Mouse (Mus musculus) MEL (cell line): ENCODE results near the gene Rcor1. TPM values are rescaled to one million over a fixed set of nuclear protein-coding genes. Genes with fewer than 3 reads are reported as not detected.
"Not testable (repeated sequence)": the region's sequence is repeated elsewhere in the genome, so short reads cannot be mapped to it uniquely, and the experiment has no call there.

Experiments used
- DNase-seq: peaks from one replicate; pipeline ENCODE4 v3.0.0; 2011; ENCODE audit warnings: low read depth, low spot score
- H3K27ac ChIP-seq: 2 replicates; pipeline ENCODE4 v1.5.1; 2012; ENCODE audit warnings: low read depth, mild to moderate bottlenecking, control low read depth, low read length, moderate library complexity; ENCODE audit not compliant: control insufficient read depth
- H3K27me3 ChIP-seq, 2 experiments: fragments of 150-350 bp in 1 of 2; sonication (generic) in 1 of 2; 2 replicates each; pipeline ENCODE4 v1.6.1; 2012; ENCODE audit warnings: low read length in 2 of 2, mild to moderate bottlenecking in 2 of 2, improper control_type of control experiment in 1 of 2, moderate library complexity in 1 of 2; ENCODE audit not compliant: insufficient read depth in 2 of 2, control insufficient read depth in 1 of 2
- H3K36me3 ChIP-seq, 2 experiments: 2 replicates each; pipeline ENCODE4 v1.6.1; 2012 to 2014; ENCODE audit warnings: low read length in 2 of 2, improper control_type of control experiment in 1 of 2, inconsistent platforms in 1 of 2, mild to moderate bottlenecking in 1 of 2; ENCODE audit not compliant: insufficient read depth in 2 of 2, control insufficient read depth in 1 of 2
- H3K4me1 ChIP-seq, 2 experiments: fragments of 150-350 bp in 1 of 2; sonication (generic) in 1 of 2; 2 replicates each; pipeline ENCODE4 v1.6.1; 2012; ENCODE audit warnings: low read length in 2 of 2, improper control_type of control experiment in 1 of 2, mild to moderate bottlenecking in 1 of 2; ENCODE audit not compliant: insufficient read depth in 2 of 2, control insufficient read depth in 1 of 2
- H3K4me3 ChIP-seq, 2 experiments: fragments of 150-350 bp in 1 of 2; sonication (generic) in 1 of 2; 2 replicates each; pipeline ENCODE4 v1.5.1; 2012; ENCODE audit warnings: low read depth in 2 of 2, low read length in 2 of 2, mild to moderate bottlenecking in 2 of 2, moderate library complexity in 2 of 2, control low read depth in 1 of 2, improper control_type of control experiment in 1 of 2; ENCODE audit not compliant: control insufficient read depth in 1 of 2, insufficient read depth in 1 of 2
- H3K79me2 ChIP-seq: 2 replicates; pipeline ENCODE4 v1.6.1; 2012; ENCODE audit warnings: mild to moderate bottlenecking, low read length, moderate library complexity; ENCODE audit not compliant: control insufficient read depth, poor library complexity, insufficient read depth
- H3K9ac ChIP-seq: 2 replicates; pipeline ENCODE4 v1.6.1; 2012; ENCODE audit warnings: low read depth, mild to moderate bottlenecking, control low read depth, low read length, moderate library complexity; ENCODE audit not compliant: control insufficient read depth, poor library complexity, severe bottlenecking
- H3K9me3 ChIP-seq: fragments of 150-350 bp; sonication (generic); replicated peaks from 2 replicates; pipeline ENCODE4 v1.6.1; 2012; ENCODE audit warnings: mild to moderate bottlenecking, low read length, improper control_type of control experiment, moderate library complexity; ENCODE audit not compliant: insufficient read depth
- GABPA ChIP-seq: IDR thresholded peaks from 2 replicates; pipeline ENCODE4 v1.6.1; 2012; ENCODE audit warnings: low read depth, mild to moderate bottlenecking, inconsistent platforms, low read length, improper control_type of control experiment, moderate library complexity
- MAZ ChIP-seq: IDR thresholded peaks from 2 replicates; pipeline ENCODE4 v1.6.1; 2012; ENCODE audit warnings: low read depth, mild to moderate bottlenecking, inconsistent platforms, low read length, improper control_type of control experiment
- MXI1 ChIP-seq: IDR thresholded peaks from 2 replicates; pipeline ENCODE4 v1.6.1; 2011; ENCODE audit warnings: mild to moderate bottlenecking, low read depth, low read length, improper control_type of control experiment
- MYB ChIP-seq: IDR thresholded peaks from 2 replicates; pipeline ENCODE4 v1.6.1; 2011; ENCODE audit warnings: mild to moderate bottlenecking, low read depth, low read length, improper control_type of control experiment
- POLR2AphosphoS5 ChIP-seq: IDR thresholded peaks from 2 replicates; pipeline ENCODE4 v1.6.1; 2012; ENCODE audit warnings: low read depth, borderline replicate concordance, mild to moderate bottlenecking, inconsistent platforms, low read length, moderate library complexity, mixed read lengths
- RCOR1 ChIP-seq: IDR thresholded peaks from 2 replicates; pipeline ENCODE4 v1.6.1; 2012; ENCODE audit warnings: low read depth, mild to moderate bottlenecking, inconsistent platforms, low read length, improper control_type of control experiment
- USF2 ChIP-seq, 2 experiments: IDR thresholded peaks; 2 replicates each; pipeline ENCODE4 v1.6.1; 2011 to 2012; ENCODE audit warnings: improper control_type of control experiment in 2 of 2, low read length in 2 of 2, borderline replicate concordance in 1 of 2, inconsistent platforms in 1 of 2, low read depth in 1 of 2, mild to moderate bottlenecking in 1 of 2; ENCODE audit not compliant: insufficient read depth in 1 of 2
- ZC3H11A ChIP-seq: IDR thresholded peaks from 2 replicates; pipeline ENCODE4 v1.6.1; 2012; ENCODE audit warnings: low read depth, mild to moderate bottlenecking, inconsistent platforms, low read length, improper control_type of control experiment
- ZKSCAN1 ChIP-seq: IDR thresholded peaks from 2 replicates; pipeline ENCODE4 v1.6.1; 2012; ENCODE audit warnings: low read depth, mild to moderate bottlenecking, inconsistent platforms, low read length, improper control_type of control experiment, moderate library complexity
- ZNF384 ChIP-seq: IDR thresholded peaks from 2 replicates; pipeline ENCODE4 v1.6.1; 2012; ENCODE audit warnings: low read depth, mild to moderate bottlenecking, inconsistent platforms, low read length, improper control_type of control experiment
- polyA plus RNA-seq, 2 experiments: library from polyadenylated mRNA; stranded (reverse) in 1 of 2; unstranded in 1 of 2; fragments of >175 nt in 1 of 2; fragments of >200 nt in 1 of 2; gene quantifications; 2 replicates each; pipeline versions ENCODE4 v1.2.1 to v1.2.4; 2012; ENCODE audit warnings: low replicate concordance in 2 of 2, low read depth in 1 of 2; ENCODE audit not compliant: insufficient read length in 2 of 2, insufficient read depth in 1 of 2, missing spikeins in 1 of 2
- total RNA-seq: library from RNA; depleted of rRNA; stranded (reverse); fragments of 300-350 nt; gene quantifications from 2 replicates; pipeline ENCODE4 v1.2.3, GENCODE M21; 2012

Rcor1 gene
- total and polyA plus RNA-seq, 3 experiments = 23.1 to 44.3 (median 37.1) TPM

DNA sequence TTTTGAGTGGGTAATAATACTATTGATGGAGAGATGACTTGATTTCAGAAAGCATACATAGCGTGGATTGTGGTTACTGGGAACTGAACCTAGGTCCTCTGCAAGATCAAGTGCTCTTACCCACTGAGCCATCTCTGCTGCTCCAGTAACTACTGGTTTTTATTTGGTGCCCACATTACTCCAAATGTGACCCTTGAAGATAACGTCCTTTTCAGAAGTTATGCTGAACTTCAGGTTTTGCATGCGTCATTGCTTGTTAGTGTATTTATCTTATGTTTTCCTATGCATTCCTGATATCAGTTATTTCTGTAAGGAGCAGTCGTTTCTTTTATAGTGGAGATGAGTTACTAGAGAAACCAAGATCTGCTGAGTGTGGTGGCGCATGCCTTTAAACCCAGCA lies 26.2 kb downstream of the Rcor1 start:
- H3K27ac ChIP-seq = no peak overlapping the region
- TF ChIP-seq MYB (no peak), USF2 (IDR thresholded peaks at IDR 0.05; ENCODE audit: borderline replicate concordance in 1 of 2, insufficient read depth in 1 of 2, low read depth in 1 of 2, low read length in 2 of 2) (no peak), RCOR1 (no peak), ZKSCAN1 (no peak), GABPA (no peak), ZC3H11A (no peak), ZNF384 (no peak), MAZ (no peak)
- TF ChIP-seq, all 39 proteins: peak for 0
- Histone ChIP-seq H3K36me3 (peaks cover 0 to 14% of the 10 kb centered on the region in 2 experiments; a peak in 2 of 4 replicates), H3K4me1 (no peaks in the 10 kb centered on the region), H3K9ac (no peak overlapping the region), H3K79me2 (peaks cover 14% of the 10 kb centered on the region), H3K27me3 (no peaks in the 10 kb centered on the region), H3K9me3 (no peaks in the 10 kb centered on the region), H3K4me3 (no peak overlapping the region)
- no peak for DNase-seq

DNA sequence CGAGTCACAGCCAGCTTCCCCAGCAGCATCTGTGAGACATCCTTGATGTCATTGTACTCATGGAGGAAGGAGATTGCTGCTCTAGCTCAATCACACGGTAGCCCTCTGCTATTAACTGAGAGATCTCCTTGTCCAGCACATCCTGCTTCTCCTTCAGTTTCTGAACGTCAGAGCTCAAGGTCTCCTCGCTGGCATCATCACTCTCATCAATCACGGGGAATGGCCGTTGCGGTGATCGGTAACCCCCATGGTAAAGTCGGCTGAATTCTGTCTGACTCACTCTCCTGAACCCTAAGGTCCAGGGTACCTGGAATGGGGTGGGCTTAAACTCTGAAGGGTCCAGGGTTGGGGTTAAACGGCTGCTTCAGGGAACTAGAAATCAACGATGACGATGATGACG lies 28.7 kb downstream of the Rcor1 start:
- Histone ChIP-seq H3K27ac (no peak overlapping the region), H3K27me3 (no peaks in the 10 kb centered on the region), H3K4me1 (no peaks in the 10 kb centered on the region), H3K36me3 (peaks cover 0 to 12% of the 10 kb centered on the region in 2 experiments; a peak in 2 of 4 replicates), H3K4me3 (no peak overlapping the region), H3K9ac (no peak overlapping the region)
- no peak for DNase-seq
- no peak for TF ChIP-seq MXI1
- TF ChIP-seq, all 39 proteins: peak for 0
- Histone ChIP-seq H3K9me3 (no peaks in the 10 kb centered on the region), H3K79me2 (peaks cover 10% of the 10 kb centered on the region)

GRCm38 (mm10) chr12:111069299-111069698 lies 30.1 kb downstream of the Rcor1 start:
- H3K9me3 ChIP-seq, H3K4me3 ChIP-seq, H3K4me1 ChIP-seq, H3K9ac ChIP-seq, H3K27ac ChIP-seq, DNase-seq, H3K27me3 ChIP-seq: not testable (repeated sequence)
- peaks cover 11% of the 10 kb centered on the region for H3K79me2 ChIP-seq
- TF ChIP-seq POLR2AphosphoS5 = peak; percentile 48; the same call in 1 of the 2 replicates
- peaks cover 0 to 11% of the 10 kb centered on the region in 2 experiments; a peak in 2 of 4 replicates for H3K36me3 ChIP-seq
